Mouse (Mus musculus) heart, postnatal 0 days (tissue): ENCODE measurements at regions not wholly inside any gene's neighbourhood (a gene's known extent, or its start where the extent isn't known, plus 50 kb on each side); places are given as distances from the start of the nearest gene placed in this dataset.

Experiments
- ATAC-seq: fragments of 200-750 bp; cut with Nextera tagmentation; 2 replicates; pipeline ENCODE4 v1.8.0; 2017; ENCODE audit warnings: low read depth, moderate number of reproducible peaks, moderate library complexity; ENCODE audit not compliant: insufficient read depth
- DNase-seq: peaks from one replicate; pipeline ENCODE4 v3.0.0-alpha.2; 2016; ENCODE audit warnings: low spot score
- H3K27ac ChIP-seq: fragments of 300-500 bp; sonication (generic); 2 replicates; pipeline ENCODE4 v1.5.1; 2014; ENCODE audit warnings: low read depth, mild to moderate bottlenecking
- H3K27me3 ChIP-seq: fragments of 300-500 bp; sonication (generic); 2 replicates; pipeline ENCODE4 v1.6.1; 2014; ENCODE audit warnings: low read length, mixed read lengths; ENCODE audit not compliant: control insufficient read depth, insufficient read depth
- H3K36me3 ChIP-seq: fragments of 300-500 bp; sonication (generic); replicated peaks from 2 replicates; pipeline ENCODE4 v1.6.1; 2014; ENCODE audit warnings: low read length, mixed read lengths; ENCODE audit not compliant: control insufficient read depth, insufficient read depth
- H3K4me1 ChIP-seq: fragments of 300-500 bp; sonication (generic); 2 replicates; pipeline ENCODE4 v1.6.1; 2014; ENCODE audit warnings: antibody characterized with exemption; ENCODE audit not compliant: control insufficient read depth, insufficient read depth
- H3K4me2 ChIP-seq: fragments of 300-500 bp; sonication (generic); 2 replicates; pipeline ENCODE4 v1.6.1; 2014; ENCODE audit warnings: low read depth, mild to moderate bottlenecking, low read length, moderate library complexity
- H3K4me3 ChIP-seq: fragments of 300-500 bp; sonication (generic); 2 replicates; pipeline ENCODE4 v1.5.1; 2014; ENCODE audit warnings: low read depth, low read length
- H3K9ac ChIP-seq: fragments of 300-500 bp; sonication (generic); replicated peaks from 2 replicates; pipeline ENCODE4 v1.6.1; 2014; ENCODE audit warnings: low read depth, low read length, mixed read lengths
- H3K9me3 ChIP-seq: fragments of 300-500 bp; sonication (generic); replicated peaks from 2 replicates; pipeline ENCODE4 v1.6.1; 2016; ENCODE audit warnings: low read length; ENCODE audit not compliant: control insufficient read depth
- CTCF ChIP-seq: IDR thresholded peaks from 2 replicates; pipeline ENCODE4 v1.5.1; 2016; ENCODE audit warnings: antibody characterized with exemption, control low read depth, low read depth
- EP300 ChIP-seq: IDR thresholded peaks from 2 replicates; pipeline ENCODE4 v1.6.1; 2016; ENCODE audit warnings: antibody characterized with exemption, low read depth
- WGBS: fragments of 180-500 bp; shearing (Covaris S2); extraction: QIAGEN DNeasy Blood & Tissue Kit; methylation state at CpG from one replicate; pipeline ENCODE4 v1.1.7; 2014; 5-methylcytosine and 5-hydroxymethylcytosine counted together

DNA sequence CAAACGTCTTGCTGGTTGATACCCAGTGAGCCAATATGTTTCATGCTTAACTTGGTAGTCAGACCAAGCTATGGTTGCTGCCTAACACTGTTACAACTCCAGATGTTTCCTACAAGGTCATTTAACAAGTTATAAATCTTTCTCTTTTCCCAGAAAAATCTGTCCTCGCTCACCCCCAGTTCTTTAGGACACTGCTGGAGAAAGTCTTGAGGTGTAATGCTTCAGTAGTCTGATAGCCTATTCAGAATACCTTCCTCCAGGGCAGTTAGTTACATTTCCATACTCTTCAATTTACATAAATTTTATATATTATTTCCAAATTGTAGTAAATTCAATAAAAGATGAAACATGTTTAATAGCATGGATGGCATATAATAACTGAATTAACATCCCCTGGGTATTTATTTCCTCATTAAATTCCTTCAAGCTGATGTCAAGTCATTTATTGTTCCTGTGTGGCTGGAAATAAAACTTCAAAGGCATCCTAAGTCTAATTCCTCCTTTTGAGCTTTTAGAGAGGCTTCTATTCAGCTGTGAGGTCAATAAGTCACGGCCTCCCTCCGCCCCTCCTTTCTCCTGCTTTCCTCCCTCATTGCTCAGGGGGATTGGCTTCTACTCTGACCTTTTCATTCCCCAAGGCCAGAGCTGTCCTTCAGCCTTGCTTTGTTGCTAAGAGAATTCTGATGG lies 738.4 kb upstream of the Chrm3 start:
- H3K4me3 ChIP-seq, result no peak overlapping the region
- ATAC-seq (no peak), DNase-seq (no peak)
- H3K27me3 ChIP-seq, result no peaks in the 10 kb centered on the region
- no peaks in the 10 kb centered on the region for H3K36me3 ChIP-seq
- no peak overlapping the region for H3K4me2 ChIP-seq
- H3K27ac ChIP-seq, result no peak overlapping the region
- no peak overlapping the region for H3K9ac ChIP-seq
- no peaks in the 10 kb centered on the region for H3K9me3 ChIP-seq
- WGBS, result 61% methylated on average over 4 of the region's 4 CpGs
- H3K4me1 ChIP-seq, result no peaks in the 10 kb centered on the region
- no peak for TF ChIP-seq EP300
- no peak for TF ChIP-seq CTCF

DNA sequence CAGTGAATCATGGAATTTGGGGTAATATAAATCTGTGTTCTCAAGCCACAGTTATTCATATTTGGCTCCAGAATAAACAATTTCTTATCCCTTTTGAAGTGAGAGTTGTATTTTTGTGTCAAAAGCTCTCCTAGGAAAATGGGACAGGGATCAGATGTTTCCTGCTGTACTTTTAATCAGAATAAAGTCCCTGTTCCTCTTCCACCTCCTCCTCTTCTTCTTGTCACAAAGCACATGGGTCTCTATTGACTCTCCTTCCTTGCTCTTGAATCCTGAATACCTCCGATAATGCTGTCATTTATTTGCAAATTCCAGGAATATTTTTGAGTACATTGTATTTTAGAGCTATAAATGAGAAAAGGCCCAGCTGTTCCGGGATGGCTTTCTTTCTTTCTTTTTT lies 732.3 kb upstream of the Chrm3 start:
- no peak for TF ChIP-seq EP300
- TF ChIP-seq CTCF, result no peak
- WGBS, result 64% methylated on average over 2 of the region's 2 CpGs
- no peaks in the 10 kb centered on the region for H3K4me1 ChIP-seq
- no peak overlapping the region for H3K4me3 ChIP-seq
- H3K27me3 ChIP-seq, result no peaks in the 10 kb centered on the region
- no peak for ATAC-seq
- no peak overlapping the region for H3K4me2 ChIP-seq
- H3K9ac ChIP-seq, result no peak overlapping the region
- no peak for DNase-seq
- no peaks in the 10 kb centered on the region for H3K9me3 ChIP-seq
- H3K36me3 ChIP-seq, result no peaks in the 10 kb centered on the region
- H3K27ac ChIP-seq, result no peak overlapping the region
